Mouse (Mus musculus) neural tube, embryonic 13.5 days (tissue): ENCODE measurements around the gene Stam. TPM values are rescaled to one million over a fixed set of nuclear protein-coding genes. Genes with fewer than 3 reads are reported as not detected.

Experiments
- polyA plus RNA-seq: library from polyadenylated mRNA; unstranded; fragments of >200 nt; fragmentation: Nextera tagmentation; extraction: Ambion mirVana; gene quantifications from 2 replicates; pipeline ENCODE4 v1.2.1, GENCODE M21; 2015

Gene Stam
- polyA plus RNA-seq, 1 experiment from 2014 or later = 112 TPM

Other genes with a start within 250 kb of the Stam start
- 82.0 and 84.5 TPM in 2 replicates for gene Hacd1, start 18.0 kb upstream of the Stam start, polyA plus RNA-seq
- 0.08 TPM in 1 of 2 replicates, not detected in the other for gene Tmem236, start 100.4 kb downstream of the Stam start, polyA plus RNA-seq
- 6.0 and 6.9 TPM in 2 replicates for gene Mrc1, start 155.3 kb downstream of the Stam start, polyA plus RNA-seq